Mouse (Mus musculus) erythroblast, embryonic 14.5 days (primary cell): ENCODE data around the gene Nin.

Experiments used
- GATA1 ChIP-seq: IDR thresholded peaks from 2 replicates; pipeline ENCODE4 v1.6.1; 2012; ENCODE audit warnings: low read length, inconsistent platforms, mixed read lengths
- TAL1 ChIP-seq: IDR thresholded peaks from 3 replicates; pipeline ENCODE4 v1.6.1; 2012; ENCODE audit warnings: low read length, inconsistent platforms, mixed read lengths

DNA sequence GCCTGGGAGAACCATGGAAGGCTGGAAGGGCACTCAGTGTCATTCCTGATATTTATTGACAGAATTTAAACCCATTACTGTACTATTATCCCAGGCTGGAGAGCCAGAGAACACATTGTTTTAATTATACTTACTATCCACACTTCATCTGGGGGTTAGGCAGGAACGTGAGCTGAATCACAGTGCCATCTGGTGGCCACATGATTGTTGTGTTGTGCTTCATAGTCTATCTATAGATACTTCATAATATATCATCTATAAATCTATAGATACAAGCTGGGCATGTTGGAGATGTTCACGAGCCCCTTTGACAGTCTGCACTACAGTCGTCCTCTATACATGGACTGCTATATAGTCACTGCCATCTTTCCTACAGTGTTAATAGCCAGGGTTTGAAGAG is 51.4 kb downstream of the Nin start:
- TF ChIP-seq GATA1: no peak
- no peak for TF ChIP-seq TAL1
